Mouse (Mus musculus) urinary bladder, postnatal 36 days (tissue): ENCODE data around the gene Car6.

ENCODE experiments used
- DNase-seq, 2 experiments: peaks; one replicate each; pipeline ENCODE4 v3.0.0; 2022; ENCODE audit warnings: low spot score in 2 of 2, mixed read lengths in 1 of 2

Car6 gene

DNA sequence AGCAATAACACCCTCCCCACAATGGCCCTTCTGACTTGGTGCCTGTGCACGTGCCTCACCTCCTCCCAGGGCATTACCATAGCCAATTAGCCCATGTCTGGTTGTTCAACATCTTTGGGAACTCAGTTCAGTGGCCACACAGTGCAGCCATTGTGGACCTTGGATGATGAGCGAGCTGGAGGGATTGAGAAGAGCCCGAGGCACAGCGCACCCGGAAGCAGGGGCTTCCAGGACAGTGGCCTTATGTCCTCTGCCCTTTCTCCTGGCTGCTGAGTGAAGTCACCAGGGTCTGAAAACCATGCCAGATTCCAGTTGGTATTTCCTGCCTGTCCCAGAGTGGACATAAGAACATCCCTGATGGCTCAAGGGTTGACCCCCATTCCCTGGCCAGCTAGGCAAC lies at the start of gene Car6:
Gene Car6 (minus strand): TSS at position 101 of the 400 bp plus-strand sequence.
- no peak for DNase-seq

DNA sequence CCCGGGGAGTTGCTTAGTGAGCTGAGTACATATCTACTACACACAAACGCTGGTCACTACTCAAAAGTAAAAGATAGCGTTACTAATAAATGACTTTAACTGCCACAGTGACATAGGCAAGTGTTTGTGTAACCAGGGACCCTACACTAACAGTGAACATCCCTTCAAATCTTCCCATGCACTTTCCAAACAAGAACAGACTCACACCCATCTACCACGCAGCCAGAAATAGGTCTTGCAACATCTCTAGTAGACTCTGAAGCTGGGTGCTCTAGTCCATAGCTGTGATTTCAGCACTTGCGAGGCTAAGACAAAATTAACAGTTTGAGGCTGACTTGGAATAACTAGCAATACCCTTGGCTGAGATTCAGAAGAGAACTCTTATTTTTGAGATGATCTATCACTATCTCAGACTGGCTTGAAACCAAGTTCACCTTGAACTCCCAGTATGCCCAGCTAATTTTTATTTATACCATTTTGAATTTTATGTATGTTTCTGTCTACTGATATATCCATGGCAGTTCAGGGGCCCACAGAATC lies 48.7 kb upstream of the Car6 start:
- no peak for DNase-seq

DNA sequence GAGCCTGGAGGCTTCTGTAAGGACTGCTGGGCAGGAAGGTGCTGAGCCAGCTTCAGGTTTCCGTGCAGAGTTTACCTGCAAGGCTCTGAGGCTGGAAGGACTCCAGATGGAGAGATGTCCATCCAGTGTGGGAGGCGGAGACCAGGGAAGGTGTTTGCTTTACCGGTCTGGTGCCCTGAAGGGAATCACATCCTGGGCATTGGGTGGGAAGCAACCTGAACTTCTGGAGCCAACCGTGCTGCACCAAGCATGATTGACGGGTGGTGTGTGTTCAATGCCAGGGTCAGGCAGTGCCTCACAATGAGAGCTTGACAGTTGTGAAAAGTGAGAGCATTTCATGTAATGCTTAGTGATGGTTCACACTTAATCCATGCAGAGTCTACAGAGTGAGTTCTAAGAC lies 47.8 kb upstream of the Car6 start:
- no peak for DNase-seq

DNA sequence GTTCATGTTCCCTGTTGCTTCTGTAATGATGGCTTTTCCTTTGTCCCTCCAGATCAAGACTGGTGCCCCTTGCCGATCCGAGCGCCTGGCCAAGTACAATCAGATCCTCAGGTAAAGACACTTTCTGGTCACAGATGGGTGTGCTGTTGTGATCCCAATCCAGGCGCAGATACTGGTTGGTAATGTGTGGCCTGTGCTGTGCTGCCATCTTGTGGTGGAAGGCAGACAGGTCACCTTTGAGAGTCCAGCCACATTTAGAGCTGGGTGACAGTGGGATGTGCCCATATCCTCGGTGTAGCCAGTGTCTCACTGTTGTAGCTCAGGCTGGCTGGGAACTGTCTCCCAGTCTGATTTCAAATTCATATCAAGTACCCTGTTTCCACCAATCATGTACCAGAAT lies 46.9 kb upstream of the Car6 start:
- peak; percentile 45 to 58 for DNase-seq

DNA sequence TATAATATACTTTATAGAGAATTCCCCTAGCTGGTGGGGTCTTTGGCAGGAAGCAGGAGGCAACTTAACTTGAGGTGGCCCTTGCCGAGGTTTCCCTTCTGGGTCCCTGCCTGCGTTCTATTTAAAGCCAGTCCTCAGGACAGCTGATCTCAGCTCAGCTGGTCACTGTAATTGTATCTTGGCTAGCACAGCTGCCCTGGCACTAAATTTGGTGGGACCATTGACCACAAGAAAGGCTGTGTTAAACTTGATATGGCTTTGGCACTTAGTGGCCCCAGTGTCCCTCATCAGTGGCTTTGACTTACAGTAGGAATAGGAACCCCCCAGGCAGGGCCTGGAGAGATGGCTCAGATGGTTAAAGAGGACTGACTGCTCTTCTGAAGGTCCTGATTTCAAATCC lies 44.7 kb upstream of the Car6 start:
- no peak for DNase-seq

DNA sequence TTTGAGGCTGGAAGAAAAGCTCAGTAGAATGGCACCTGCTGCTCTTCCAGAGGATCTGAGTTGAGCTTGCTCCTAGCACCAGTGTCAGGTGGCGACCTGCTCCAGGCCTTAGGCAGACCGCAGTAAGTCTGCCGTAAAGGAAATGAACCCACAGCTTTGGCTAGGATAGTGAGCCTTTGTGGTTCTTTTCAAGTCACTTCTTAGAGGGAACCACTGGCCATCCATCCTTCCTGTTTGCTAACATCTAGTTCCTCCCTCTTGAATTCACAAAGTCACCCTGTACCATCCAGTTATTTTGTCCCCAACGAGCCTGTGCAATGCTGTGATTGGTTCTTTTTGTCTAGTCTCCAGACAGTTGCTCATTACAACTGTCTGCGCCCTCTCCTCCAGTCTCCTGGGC lies 41.6 kb upstream of the Car6 start:
- no peak for DNase-seq

DNA sequence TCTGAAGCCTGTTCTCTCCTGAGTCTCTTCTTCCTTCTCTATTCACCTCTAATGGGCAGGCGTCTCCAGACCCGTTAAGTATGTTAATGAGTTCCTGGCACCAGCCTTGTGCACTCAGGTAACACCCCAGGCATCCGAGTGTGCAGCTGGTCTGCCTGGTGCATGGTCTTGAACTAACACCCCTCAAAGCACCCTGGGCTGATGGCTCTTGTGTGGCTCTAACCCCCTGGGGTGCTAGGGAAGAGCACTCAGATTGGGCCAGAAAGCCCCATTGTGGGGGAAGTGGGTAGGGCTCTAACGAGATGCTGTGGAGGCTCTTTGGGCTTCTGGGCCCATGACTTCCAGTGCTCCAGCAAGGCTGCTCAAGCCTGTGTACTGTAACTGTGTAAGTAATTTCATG lies 40.6 kb upstream of the Car6 start:
- no peak for DNase-seq

DNA sequence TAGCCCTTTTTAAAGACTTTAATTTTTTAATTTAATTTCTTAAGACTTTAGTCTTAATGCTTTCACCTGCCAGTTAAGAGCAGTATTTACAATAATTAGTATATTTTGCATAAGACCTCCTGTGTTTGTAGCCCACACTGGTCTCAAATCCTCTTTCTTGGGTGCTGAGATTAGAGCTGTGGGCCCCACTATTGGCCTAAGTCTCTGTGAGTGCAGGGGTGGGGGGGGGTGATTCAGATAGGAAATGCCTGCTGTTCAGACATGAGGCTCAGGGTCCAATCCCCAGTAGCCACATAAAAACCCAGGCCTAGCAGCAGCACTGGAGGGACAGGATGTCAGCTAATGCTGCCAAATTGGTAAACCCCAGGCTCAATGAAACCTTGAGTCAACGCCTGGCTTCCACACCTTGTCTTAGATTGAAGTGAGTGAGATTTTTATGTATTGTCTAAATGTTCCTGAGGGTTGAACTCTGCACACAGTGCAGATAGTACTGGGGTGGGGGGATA lies 39.3 kb upstream of the Car6 start:
- no peak for DNase-seq

DNA sequence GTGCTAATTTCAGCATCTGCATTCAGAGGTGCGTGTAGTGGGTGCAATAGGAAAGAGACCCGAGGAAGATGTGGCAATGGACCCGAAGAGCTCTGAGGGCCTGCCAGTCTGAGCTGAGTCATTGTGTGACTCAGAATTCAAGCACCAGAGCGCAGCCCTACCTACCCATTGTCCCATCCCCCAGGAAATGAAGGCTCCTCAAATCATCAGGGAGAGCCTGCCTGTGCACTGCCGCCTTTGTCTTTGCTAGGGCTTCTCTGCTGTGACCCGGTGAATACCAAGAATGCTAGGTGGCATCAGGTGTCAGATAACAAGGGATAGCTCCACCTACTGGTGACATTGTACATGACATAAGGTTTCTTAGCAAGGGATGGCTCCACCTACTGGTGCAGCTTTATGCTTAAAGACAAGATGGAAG lies 38.8 kb upstream of the Car6 start:
- DNase-seq: peak; percentile 61 to 72

DNA sequence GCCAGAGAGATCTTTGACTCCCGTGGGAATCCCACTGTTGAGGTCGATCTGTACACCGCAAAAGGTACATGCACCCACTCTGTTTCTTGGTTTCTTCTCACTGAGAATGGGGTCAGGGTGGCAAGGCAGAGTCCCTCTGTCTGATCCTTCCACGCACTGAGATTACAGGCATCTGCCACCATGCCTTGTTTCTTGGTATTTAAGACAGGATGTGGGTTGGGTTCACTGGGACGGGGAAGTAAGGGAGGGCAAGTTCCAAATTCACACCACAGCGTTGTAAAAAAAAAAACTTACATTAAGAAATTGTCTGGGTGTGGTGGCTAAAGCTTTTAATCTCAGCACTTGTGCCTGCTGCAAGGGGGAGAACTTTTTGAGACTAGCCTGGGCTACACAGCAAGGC lies 38.4 kb upstream of the Car6 start:
- DNase-seq: no peak

DNA sequence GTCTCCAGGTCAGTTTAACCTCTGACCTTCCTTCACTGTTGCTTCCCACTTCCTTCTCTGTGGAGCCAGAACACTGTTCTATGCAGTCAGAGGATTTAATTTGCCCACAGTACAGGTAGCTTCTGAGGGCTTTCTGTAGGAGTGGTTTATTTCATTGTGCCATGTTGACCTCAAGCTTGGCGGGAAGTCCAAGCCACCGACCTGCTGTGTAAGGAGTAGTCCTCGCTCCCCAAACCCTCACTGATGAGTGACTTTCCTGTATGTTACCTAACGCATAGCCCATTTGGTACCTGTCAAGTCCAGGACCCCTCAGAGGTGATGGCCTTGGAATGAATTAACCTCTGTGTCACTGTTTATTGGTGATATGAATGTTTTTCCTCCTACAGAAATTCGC lies 38.0 kb upstream of the Car6 start:
- DNase-seq: no peak

DNA sequence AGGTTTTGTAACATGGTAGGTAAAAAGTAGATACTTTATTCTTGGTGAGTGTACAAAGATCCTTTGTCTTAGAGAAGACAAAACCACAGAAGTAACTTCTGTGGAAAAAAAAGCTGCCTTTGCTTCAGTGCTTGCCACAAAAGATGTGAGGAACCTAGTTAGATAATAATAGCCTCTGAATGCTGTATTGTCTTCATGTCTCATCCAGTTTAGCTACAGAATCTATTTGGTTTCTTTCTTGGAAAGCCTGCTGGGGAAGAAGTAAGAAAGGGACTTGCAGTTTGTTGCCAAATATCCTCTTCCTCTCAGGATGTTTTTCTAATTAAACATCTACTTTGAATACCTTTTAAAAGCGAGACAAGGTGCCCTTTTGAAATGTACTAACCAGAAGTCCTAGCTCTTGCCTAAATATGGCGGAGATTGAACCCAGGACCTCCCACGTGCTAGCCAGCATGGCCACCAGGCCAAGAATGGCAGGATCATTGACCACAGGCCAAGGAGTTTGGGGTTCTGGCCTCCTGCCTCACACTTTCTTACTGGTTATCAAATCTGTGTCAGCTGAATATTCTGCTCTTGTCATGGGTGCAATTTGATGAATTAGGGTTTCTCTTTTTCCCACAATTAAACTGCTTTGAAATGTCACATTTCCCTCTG lies 37.4 kb upstream of the Car6 start:
- DNase-seq: peak in 1 of 2 experiments; percentile 38

DNA sequence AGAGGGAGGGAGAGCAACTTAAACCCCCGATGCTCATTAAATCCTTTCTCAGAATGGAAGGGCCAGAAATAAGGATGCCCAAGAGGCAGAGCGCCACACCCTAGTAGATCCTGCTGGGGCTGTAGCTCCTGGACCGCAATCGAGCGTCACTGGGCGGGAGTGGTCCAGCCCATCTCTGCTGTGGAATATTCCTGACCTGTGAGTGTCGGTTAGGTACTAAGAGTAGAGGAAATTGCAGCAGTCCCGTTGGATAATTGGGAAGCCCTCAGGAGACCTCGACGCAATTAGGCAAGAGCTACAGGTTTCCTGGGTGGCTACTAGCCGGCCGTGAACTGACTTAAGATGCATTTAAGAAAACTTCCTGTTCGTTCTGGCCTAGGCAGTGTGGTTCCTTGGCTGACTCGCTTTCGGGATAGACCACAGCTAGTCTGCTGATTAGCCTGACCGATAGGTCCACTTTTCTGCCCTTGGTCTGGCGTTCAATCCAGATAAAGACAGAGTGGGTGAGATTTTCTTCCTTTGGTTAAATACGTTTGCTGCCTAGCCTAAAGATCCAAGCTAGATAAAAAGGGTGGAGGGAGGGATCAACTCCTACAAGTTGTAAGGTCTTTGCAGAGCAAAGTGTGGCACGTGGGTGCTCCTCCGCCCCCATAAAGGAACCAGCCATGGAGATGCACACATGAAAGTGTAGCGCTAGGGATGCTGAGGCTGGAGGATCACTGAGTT lies 36.7 kb upstream of the Car6 start:
- DNase-seq: peak in 1 of 2 experiments; percentile 33

DNA sequence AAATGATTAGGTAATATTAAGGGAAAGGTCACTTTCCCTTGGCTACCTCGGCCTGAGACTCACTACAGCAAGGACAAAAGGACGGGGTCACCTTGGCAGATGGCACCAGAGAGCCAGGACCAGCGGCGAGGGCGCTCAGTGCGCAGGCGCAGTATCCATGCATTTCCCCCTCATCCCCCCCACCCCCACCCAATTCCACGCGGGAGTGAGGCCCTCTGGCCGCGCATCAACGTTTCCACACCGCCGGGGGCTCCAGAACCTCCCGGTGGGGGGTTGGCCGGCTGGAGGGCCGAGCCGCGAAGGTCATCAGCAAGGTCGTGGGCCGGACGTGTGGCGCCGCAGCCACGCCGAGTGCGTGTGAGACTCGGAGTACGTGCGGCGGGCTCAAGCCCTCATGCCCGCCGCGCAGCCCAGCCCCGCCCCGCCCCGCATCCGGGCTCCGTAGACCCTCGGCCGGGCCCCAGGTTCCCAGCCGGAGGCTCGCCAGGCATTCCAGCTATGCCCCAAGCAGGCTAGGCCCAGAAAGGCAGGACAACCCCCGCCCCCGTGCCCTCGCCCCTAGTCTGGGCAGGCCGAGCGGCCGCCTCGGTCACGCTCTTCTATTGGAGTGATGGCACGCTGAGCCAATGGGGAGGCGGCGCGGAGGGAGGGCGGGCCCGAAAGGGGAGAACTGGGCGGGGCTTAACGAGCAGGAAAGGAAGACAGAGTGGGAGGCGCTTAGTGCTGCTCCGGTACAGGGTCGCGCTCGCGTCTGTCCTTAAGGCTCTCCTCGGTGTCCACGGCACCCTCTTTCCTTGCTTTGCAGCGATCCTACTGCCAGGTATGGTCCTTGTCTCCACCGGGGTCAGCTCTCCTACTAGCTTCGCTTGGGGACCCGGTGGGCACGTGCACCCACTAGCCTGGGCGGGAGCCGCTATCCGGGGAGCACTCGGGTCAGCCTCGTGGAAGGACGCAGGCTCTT lies 35.7 kb upstream of the Car6 start, which contains the start of gene Eno1:
Gene Eno1 (plus strand): TSS at position 201 of the 961 bp plus-strand sequence.
- peak; percentile 92 to 96 for DNase-seq

DNA sequence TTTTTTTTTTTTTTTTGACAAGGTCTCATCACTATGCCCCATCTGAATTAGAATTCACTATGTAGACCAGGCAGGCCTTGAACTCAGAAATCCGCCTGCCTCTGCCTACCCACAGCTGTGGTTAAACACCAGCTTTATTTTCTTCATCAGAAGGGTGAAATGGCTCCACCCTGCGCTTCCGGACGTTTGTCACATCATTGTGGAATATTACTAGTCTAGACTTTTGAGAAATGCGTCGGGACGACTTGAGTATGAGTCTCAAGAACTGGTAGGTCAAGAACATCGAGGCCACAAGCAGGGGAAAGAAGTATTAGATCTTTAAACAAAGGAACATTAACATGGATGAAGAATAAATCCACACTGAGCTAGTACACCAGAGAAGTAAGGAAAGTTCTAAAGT lies 34.9 kb upstream of the Car6 start:
- no peak for DNase-seq

DNA sequence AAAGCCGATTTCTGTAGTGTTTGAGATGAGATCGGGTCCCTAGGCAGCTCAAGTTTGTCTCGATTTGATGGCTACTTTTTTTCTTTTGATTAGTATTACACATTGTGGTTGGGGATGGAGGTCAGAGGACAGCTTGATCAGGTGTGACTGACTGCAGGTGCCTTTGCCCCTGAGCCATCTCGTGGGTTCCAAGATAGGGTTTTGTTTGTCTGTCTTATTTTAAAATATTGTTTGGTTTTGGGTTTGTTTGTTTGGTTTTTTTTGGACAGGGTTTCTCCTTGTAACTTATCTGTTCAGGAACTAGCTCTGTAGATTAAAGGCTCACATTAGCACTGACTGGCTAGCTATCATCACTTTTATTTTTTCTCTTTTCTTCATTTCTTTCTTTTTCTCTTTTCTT lies 34.5 kb upstream of the Car6 start:
- DNase-seq: no peak

DNA sequence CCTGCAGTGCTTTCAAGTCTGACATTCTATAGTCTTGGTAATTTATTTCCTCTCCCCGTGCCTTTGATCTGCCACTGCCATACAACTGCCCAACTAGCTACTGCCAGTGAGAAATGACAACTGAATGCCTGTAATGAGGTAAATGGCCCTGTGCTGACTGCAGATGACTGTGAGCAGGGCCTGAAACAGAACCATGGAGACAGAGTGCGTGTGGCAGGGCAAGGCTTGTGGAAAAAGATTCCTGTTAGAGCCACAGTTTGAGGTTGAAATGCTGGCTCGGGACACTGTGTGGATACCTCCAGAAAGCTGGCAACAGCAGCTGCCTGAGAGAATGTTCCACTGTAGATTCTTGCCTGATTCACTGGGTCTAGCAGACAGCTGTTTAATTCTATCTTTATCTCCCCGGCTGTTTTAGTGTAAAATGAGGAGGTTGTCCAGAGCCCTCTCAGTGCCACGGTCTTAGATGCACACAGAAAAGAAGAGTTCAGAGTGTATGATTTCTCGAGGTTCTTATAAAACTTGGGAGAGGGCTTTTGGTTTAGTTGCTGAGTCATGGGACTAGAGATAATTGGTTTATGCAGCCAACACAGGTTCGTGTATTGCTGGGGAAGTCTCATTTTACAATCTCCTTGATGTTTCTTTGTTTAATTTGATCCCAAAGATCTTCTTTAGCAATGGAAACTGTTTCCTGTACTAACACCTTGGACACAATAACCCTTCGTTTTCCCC lies 33.6 kb upstream of the Car6 start:
- DNase-seq: no peak

DNA sequence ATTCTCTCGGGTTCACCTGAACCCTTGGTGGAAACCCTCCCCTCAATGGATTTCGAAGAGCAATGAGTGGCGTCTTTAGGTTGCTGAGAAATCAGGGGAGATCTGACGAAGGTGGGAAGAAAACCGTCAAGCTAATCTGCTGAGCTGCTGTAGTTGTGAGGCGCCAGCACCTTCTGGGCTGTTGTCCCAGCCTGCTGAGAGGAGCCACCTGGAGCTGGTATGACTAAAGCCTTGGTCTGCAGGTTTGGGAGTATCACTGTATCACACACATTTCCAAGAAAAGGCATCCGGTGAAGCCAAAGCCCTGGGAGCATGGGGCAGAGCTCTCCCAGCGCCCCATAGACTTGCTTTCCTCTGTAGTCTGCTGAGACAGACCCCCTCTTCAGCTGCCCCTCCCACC lies 30.7 kb upstream of the Car6 start:
- no peak for DNase-seq

DNA sequence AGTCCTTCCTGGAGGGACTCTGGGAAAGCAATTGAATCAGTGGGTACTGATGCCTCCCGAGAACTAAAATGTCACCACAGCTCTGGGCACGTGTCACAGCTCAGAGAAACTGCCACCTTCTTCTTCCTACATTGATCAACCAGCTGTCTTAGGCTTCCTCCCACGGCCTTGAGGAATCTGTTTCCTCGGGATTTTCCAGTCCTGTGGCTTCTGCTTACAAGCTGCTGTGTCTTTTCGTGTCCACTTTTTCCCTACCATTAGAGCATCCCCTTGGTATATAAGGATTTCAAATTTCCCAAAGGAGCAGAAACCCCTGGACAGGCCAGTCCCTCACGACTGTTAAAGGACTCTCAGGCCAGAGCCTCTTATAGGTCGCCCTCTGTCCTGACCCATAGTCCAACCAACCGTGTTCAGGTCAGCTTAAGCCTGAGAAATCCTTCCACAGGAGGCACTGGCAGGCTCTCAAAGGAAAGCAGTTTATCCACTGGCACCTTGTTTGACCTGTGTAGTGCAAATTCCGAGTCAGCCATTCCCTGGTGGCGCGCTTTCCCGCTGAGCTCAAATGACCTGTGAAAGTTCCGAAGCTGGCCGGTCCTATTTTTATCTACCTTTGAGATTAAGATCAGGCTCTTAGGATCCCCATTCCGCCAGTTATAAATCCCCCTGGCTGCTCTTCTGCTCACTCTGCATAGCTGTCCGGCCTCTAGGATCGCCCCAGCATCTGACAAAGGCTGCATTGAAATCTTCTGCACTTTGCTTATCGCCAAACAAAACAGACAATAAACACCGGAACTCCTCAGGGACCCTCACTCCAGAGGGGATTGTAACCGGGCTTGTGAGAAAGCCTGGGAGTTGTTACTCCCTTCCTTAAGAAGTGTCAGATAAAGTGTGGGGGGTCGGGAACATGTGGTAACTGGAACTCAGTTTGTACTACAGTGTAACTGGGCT lies 29.6 kb upstream of the Car6 start:
- DNase-seq: no peak
